14 mouse cellular contexts compared by ENCODE assay signal in the genomic region with DNA sequence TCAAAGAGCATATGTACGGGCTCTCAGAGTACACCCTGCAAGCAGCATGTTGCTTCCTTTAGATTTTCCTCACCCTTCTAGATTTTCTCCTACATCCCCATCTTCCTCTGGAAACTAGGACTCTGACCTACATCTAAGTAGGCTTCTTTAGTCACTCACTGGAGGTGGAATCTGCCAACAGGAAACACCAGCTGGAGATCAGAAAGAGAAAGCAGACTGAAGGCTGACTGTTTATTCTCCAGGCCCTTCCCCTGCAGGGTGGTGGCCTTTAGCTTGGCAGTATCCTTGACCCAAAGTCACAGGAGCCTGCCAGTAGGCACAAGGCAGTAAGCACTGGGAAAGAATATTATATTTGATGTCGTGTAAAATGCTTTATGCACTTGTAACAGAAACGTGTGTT.
A peak's percentile ranks its signal among the peaks of the same experiment; 100 is the strongest.
DNase-seq lines count a peak whose midpoint lies in the region; ATAC-seq and TF ChIP-seq lines count a peak whose summit lies in the region.
"Had no signal": no experiment of that assay in that cellular context is flagged by ENCODE, and none has a peak within 500 bp of the region (broad histone marks: within the 10 kb centered on the region; RNA-seq: fewer than 3 reads in every experiment).

No protein-coding gene starts in this region.

- 62% methylated on average over 3 of the region's 3 CpGs for WGBS in cerebellum, adult 2 months
- 50% methylated on average over 3 of the region's 3 CpGs for WGBS in large intestine, adult 2 months

- no peak for TF ChIP-seq CTCF in cerebellum, adult 2 months (IDR thresholded peaks at IDR 0.05; ENCODE audit: borderline replicate concordance, insufficient read depth, low read depth, low read length)

- intact Hi-C loops in left cerebral cortex, postnatal 36 days (cut with DNase I) = loop anchor here (10.0 kb wide), 1 partner anchor 95 kb away; no protein-coding TSS in a partner anchor
- intact Hi-C loops in left cerebral cortex, postnatal 14 days (cut with DNase I) = no loop called here

- peak; percentile 12 to 43 for DNase-seq in cerebellum, adult 2 months
- DNase-seq in cerebellum, postnatal 10 days = no peak
- DNase-seq in left cerebral cortex, postnatal 36 days (ENCODE audit: low spot score in 2 of 2) = peak; percentile 4 to 11
- DNase-seq in left cerebral cortex, postnatal 14 days (ENCODE audit: low spot score in 2 of 2) = no peak
- peak; percentile 25 for DNase-seq in ZHBTc4 (ENCODE audit: low read depth, low spot score)
- DNase-seq in large intestine, adult 2 months (ENCODE audit: low read depth, low spot score) = peak; percentile 64
- no peak for DNase-seq in urinary bladder, adult 2 months (ENCODE audit: low spot score)
- DNase-seq: B cell, adult 2 months; embryo, embryonic 11 days; kidney, adult 2 months; right cerebral cortex, postnatal 4 days had no signal

- no peak for TF ChIP-seq POLR2A in cerebellum, adult 2 months (IDR thresholded peaks at IDR 0.05; ENCODE audit: borderline replicate concordance, insufficient read depth, low read length)

- no peak for ATAC-seq in megakaryocyte progenitor cell, adult 5-6 weeks (replicated peaks; ENCODE audit: poor library complexity)

- H3K27me3 ChIP-seq in cerebellum, adult 2 months (ENCODE audit: control insufficient read depth, insufficient read depth, low read length) = no peaks in the 10 kb centered on the region

- no peak overlapping the region for H3K27ac ChIP-seq in cerebellum, adult 2 months (ENCODE audit: insufficient read depth, low read length)
- H3K27ac ChIP-seq: hindbrain, embryonic 14.5 days had no signal

- no peak overlapping the region for H3K4me3 ChIP-seq in cerebellum, adult 2 months (replicated peaks; ENCODE audit: insufficient read depth, low read depth, low read length)
- H3K4me3 ChIP-seq: erythroblast, embryonic 14.5 days had no signal

- no peaks in the 10 kb centered on the region for H3K4me1 ChIP-seq in cerebellum, adult 2 months (ENCODE audit: control insufficient read depth, insufficient read depth, low read length)

Comparison
In these comparisons a context has a peak if more than half of its experiments do, and no peak if none do; other contexts are left out.
1. DNase-seq: peak in cerebellum, adult 2 months (2 of 2), left cerebral cortex, postnatal 36 days (2 of 2), ZHBTc4 (single experiment) and large intestine, adult 2 months (single experiment); none in cerebellum, postnatal 10 days (0 of 2), left cerebral cortex, postnatal 14 days (0 of 2) and urinary bladder, adult 2 months (single experiment).